Mouse (Mus musculus) small intestine, adult 2 months (tissue): ENCODE measurements around the gene BC107364.
"Not testable (repeated sequence)": the region's sequence is repeated elsewhere in the genome, so short reads cannot be mapped to it uniquely, and the experiment has no call there.

Experiments used
- CTCF ChIP-seq: fragments of 200-500 bp; IDR thresholded peaks from 2 replicates; pipeline ENCODE4 v1.5.1; 2012; ENCODE audit warnings: low read depth, mild to moderate bottlenecking, control low read depth, inconsistent platforms, low read length, moderate library complexity, mixed read lengths; ENCODE audit not compliant: insufficient replicate concordance, insufficient read length; ENCODE audit errors: extremely low read depth
- POLR2A ChIP-seq: fragments of 200-500 bp; IDR thresholded peaks from 2 replicates; pipeline ENCODE4 v1.6.1; 2012; ENCODE audit warnings: low read depth, mild to moderate bottlenecking, control low read depth, inconsistent platforms, low read length, moderate library complexity

DNA sequence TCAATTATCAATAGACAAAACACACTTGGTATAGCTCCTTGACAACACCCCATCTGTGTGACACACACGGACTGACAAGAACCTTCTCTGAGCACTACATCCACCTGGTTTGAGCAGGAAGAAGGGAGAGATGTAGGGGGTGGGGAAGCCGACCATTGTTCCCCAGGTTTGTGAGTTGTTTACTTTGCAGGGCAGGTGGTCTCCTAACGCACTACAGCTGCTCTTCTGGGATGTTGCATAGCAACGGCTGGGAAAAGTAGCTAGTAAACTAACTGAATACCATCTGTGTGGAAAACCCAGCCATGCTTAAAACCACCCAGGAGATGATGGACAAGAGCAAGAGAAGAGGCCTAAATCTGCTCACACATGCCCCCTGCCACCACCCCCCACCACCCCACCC is 27.7 kb downstream of the BC107364 start:
- TF ChIP-seq POLR2A, CTCF: not testable (repeated sequence)
